Mouse (Mus musculus): ENCODE data around the gene Apol7c. TPM values are rescaled to one million over a fixed set of nuclear protein-coding genes. Genes with fewer than 3 reads are reported as not detected.

Apol7c gene
- polyA plus RNA-seq (2012; rRNA removed; ENCODE audit: low replicate concordance), result 32.3 and 32.6 TPM in 2 replicates

GRCm38 (mm10) chr15:77533216-77533615 is at the start of gene Apol7c:
TSS of gene Apol7c (minus strand) at chr15:77533316.

DNA sequence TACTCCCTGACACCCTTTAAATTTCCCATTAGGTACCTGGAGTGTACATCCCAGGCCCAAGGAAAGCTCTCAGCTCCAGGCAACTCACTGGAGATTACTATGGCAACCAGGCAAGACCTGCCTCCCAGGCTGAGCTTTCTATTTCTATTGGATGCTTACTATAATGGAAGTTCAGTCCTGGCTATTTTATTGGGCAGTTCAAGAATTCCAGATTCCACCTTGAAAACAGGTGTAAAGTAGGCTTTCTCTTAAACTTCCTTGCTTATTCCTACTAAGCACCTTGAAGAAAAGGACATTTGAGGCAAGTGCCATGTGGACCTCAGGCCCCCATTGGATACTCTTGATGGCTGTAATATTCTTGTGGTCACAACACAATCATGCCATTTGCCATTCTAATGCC is 28.7 kb upstream of the Apol7c start, which contains the start of gene 1700025B11Rik:
Gene 1700025B11Rik (minus strand): TSS at position 101 of the 400 bp plus-strand sequence.

DNA sequence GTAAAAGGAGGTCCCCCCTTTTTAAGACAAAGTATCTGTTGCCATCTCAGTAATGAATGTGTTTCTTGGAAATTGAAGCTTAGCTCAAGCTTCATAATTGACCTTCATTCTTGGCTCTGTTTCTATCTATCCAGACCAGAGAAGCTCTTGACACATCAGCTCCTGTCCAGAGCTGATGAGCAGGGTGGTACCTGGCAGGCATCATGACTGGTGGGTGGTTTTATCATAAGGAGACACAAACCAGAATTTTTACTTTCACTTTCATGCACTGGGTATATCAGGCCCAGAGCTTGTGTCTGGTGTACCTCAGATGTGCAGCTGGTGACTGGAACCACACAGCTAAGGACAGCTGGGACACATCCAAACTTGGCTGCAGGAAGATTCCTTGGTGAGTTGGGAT is 25.1 kb downstream of the Apol7c start, which contains the start of gene Apol11a:
Gene Apol11a (plus strand): TSS at position 306 of the 400 bp plus-strand sequence.

GRCm38 (mm10) chr15:77476693-77477092 is 56.4 kb downstream of the Apol7c start, which contains the start of gene Apol10a:
TSS of gene Apol10a (plus strand) at chr15:77477047.

Other genes starting within 250 kb of the Apol7c start
- gene Rbfox2, start 226.3 kb downstream of the Apol7c start, polyA plus RNA-seq (2012; rRNA removed; ENCODE audit: low replicate concordance), result 62.5 and 69.0 TPM in 2 replicates
- 0.26 and 0.43 TPM in 2 replicates for gene Apol7a, start 134.2 kb downstream of the Apol7c start, polyA plus RNA-seq (2012; rRNA removed; ENCODE audit: low replicate concordance)
- gene Apol9a, start 122.2 kb downstream of the Apol7c start, polyA plus RNA-seq (2012; rRNA removed; ENCODE audit: low replicate concordance), result 1.7 and 2.0 TPM in 2 replicates
- 0.06 and 0.11 TPM in 2 replicates for gene Apol7b, start 85.8 kb downstream of the Apol7c start, polyA plus RNA-seq (2012; rRNA removed; ENCODE audit: low replicate concordance)
- not detected in 2 replicates for gene Apol10a, start 56.3 kb downstream of the Apol7c start, polyA plus RNA-seq (2012; rRNA removed; ENCODE audit: low replicate concordance)
- 0.16 TPM in 1 of 2 replicates, not detected in the other for gene Apol11a, start 25.0 kb downstream of the Apol7c start, polyA plus RNA-seq (2012; rRNA removed; ENCODE audit: low replicate concordance)
- gene 1700025B11Rik, start 28.6 kb upstream of the Apol7c start, polyA plus RNA-seq (2012; rRNA removed; ENCODE audit: low replicate concordance), result not detected in 2 replicates
- gene Apol10b, start 62.8 kb upstream of the Apol7c start, polyA plus RNA-seq (2012; rRNA removed; ENCODE audit: low replicate concordance), result 0.61 and 1.6 TPM in 2 replicates
- gene Gm36245, start 65.9 kb upstream of the Apol7c start, polyA plus RNA-seq (2012; rRNA removed; ENCODE audit: low replicate concordance), result not detected in 2 replicates
- 0.32 and 0.37 TPM in 2 replicates for gene Apol11b, start 110.0 kb upstream of the Apol7c start, polyA plus RNA-seq (2012; rRNA removed; ENCODE audit: low replicate concordance)
- 5.5 and 5.8 TPM in 2 replicates for gene Apol7e, start 165.5 kb upstream of the Apol7c start, polyA plus RNA-seq (2012; rRNA removed; ENCODE audit: low replicate concordance)
- gene Apol9b, start 195.7 kb upstream of the Apol7c start, polyA plus RNA-seq (2012; rRNA removed; ENCODE audit: low replicate concordance), result 3.0 and 3.2 TPM in 2 replicates
- gene Apol8, start 223.7 kb upstream of the Apol7c start, polyA plus RNA-seq (2012; rRNA removed; ENCODE audit: low replicate concordance), result 0.06 and 0.10 TPM in 2 replicates

All from mammary gland, adult 2 months (tissue).